Mouse (Mus musculus) telencephalon, adult 2 months (tissue): ENCODE results near the gene Ipo8.
A peak's percentile ranks its signal among the peaks of the same experiment; 100 is the strongest.

Experiments used
- DNase-seq: peaks from one replicate; pipeline ENCODE4 v3.0.0-alpha.2; 2011; ENCODE audit warnings: low read depth, low spot score

The Ipo8 gene

GRCm38 (mm10) chr6:148830748-148831727, at the start of gene Ipo8:
TSS of gene Ipo8 (minus strand) at chr6:148831467.
- DNase-seq = peak; percentile 99

- no peak for DNase-seq
Observed at GRCm38 (mm10) chr6:148873911-148874310, 42.6 kb upstream of the Ipo8 start.

- no peak for DNase-seq
Observed at GRCm38 (mm10) chr6:148845629-148846028, 14.4 kb upstream of the Ipo8 start.

GRCm38 (mm10) chr6:148841760-148842159, 10.5 kb upstream of the Ipo8 start:
- DNase-seq = no peak

GRCm38 (mm10) chr6:148838460-148838859, 7.2 kb upstream of the Ipo8 start:
- DNase-seq = no peak

GRCm38 (mm10) chr6:148831728-148832121, 458 bp upstream of the Ipo8 start:
- DNase-seq = no peak

- DNase-seq = no peak
Observed at GRCm38 (mm10) chr6:148830355-148830747, 916 bp downstream of the Ipo8 start.

GRCm38 (mm10) chr6:148826119-148826518, 5.1 kb downstream of the Ipo8 start:
- no peak for DNase-seq

- no peak for DNase-seq
Observed at GRCm38 (mm10) chr6:148818624-148819343, 12.5 kb downstream of the Ipo8 start.

GRCm38 (mm10) chr6:148816751-148817150, 14.5 kb downstream of the Ipo8 start:
- DNase-seq = no peak

GRCm38 (mm10) chr6:148811117-148811516, 20.1 kb downstream of the Ipo8 start:
- DNase-seq = no peak

GRCm38 (mm10) chr6:148799773-148800172, 31.5 kb downstream of the Ipo8 start:
- DNase-seq = no peak

GRCm38 (mm10) chr6:148795145-148795544, 36.1 kb downstream of the Ipo8 start:
- peak; percentile 21 for DNase-seq

GRCm38 (mm10) chr6:148789010-148789673, 42.1 kb downstream of the Ipo8 start:
- DNase-seq = peak; percentile 13

GRCm38 (mm10) chr6:148786186-148786585, 45.1 kb downstream of the Ipo8 start:
- no peak for DNase-seq

- DNase-seq = no peak
Observed at GRCm38 (mm10) chr6:148784418-148784817, 46.8 kb downstream of the Ipo8 start.

- no peak for DNase-seq
Observed at GRCm38 (mm10) chr6:148776236-148776635, 55.0 kb downstream of the Ipo8 start.

GRCm38 (mm10) chr6:148771423-148771822, 59.8 kb downstream of the Ipo8 start:
- no peak for DNase-seq

- DNase-seq = no peak
Observed at GRCm38 (mm10) chr6:148768419-148768818, 62.8 kb downstream of the Ipo8 start.

- no peak for DNase-seq
Observed at GRCm38 (mm10) chr6:148767228-148767627, 64.0 kb downstream of the Ipo8 start.

- no peak for DNase-seq
Observed at GRCm38 (mm10) chr6:148761967-148762712, 69.1 kb downstream of the Ipo8 start.
